Mouse (Mus musculus) spleen, postnatal 4 days (tissue): Measurements from ENCODE around the gene Ptprk.

Experiments used
- DNase-seq, 2 experiments: peaks; one replicate each; pipeline ENCODE4 v3.0.0; 2022; ENCODE audit warnings: low spot score in 2 of 2

Gene Ptprk

GRCm38 (mm10) chr10:28278757-28279156 is 204.1 kb downstream of the Ptprk start:
- no peak for DNase-seq

DNA sequence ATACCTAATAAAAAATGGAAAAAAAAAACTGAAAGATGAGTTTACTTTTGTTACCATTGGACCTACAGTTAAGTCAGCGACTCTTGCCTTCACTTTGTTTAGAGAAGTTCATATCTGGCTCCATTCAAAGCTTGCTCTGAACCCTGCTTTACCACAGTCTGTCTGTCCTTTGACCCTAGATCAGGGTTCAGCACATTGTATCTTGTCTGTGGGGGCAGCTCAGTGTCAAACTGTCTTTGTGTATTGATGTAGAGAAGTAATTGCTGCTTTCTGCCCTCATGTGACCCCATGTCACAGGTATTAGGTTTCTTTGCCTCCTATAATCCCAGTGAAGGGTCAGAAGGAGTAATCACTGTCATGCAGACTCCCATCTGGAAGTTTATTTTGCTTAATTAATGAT is 222.9 kb downstream of the Ptprk start:
- DNase-seq = no peak

DNA sequence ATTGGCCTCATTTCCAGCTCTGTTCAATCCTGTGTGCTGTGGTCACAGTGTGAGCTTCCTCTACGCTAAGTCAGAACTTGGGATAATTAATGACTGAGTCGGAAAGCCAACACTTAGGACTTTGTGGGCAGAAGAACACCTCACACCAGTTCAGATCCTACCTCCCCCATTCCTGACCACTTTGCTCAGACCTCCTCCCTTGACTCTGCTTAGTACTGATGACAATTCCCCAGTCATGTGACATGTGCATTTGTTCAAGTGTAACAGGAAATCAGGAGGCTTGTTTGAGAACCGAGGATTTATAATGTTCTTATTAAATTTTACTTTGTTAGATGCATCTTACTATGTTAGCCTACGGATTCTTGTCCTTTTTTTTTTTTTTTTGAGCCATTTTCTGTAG is 224.6 kb downstream of the Ptprk start:
- DNase-seq = no peak

DNA sequence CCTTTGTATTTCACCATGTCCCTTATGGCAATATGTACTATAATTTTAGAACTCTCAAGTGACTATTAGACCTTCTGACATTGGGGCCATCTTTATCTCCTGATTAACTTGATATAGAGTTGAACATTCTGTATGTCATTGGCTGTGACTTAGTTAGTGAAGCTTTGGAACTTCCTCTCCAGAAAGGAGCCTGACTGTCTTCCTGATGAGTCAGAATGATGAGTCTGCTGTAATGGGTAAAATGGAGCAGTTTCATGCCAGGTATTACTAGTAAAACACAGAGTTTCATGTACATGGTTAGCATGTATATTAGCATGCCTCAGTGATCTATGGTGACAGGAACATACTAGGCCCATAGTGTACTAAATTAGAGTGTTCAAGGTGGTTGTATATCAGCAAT is 229.2 kb downstream of the Ptprk start:
- no peak for DNase-seq

GRCm38 (mm10) chr10:28304292-28304875 is 229.8 kb downstream of the Ptprk start:
- no peak for DNase-seq

- no peak for DNase-seq
These were observed 231.9 kb downstream of the Ptprk start for GRCm38 (mm10) chr10:28306451-28307086.

DNA sequence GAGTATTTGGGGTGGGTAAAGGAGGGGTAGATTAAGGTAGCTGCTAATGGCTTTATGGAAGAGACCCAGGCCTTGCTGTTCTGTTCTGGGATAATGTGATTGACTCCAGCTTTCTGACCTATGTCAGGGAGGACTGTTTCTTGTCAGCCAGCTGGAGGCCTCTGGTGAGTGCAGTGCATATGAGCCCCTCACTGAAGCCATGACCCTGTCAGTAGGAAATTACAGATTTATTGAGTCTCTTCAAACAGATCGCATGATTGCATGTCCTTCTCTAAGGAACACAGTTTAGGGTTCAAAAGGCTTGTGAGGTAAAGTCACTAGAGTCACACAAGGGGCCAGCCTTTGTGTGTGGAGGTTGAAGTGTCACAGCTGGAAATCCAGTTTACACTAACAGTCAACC is 236.7 kb downstream of the Ptprk start:
- DNase-seq = no peak

- DNase-seq = no peak
These were observed 248.4 kb downstream of the Ptprk start for GRCm38 (mm10) chr10:28322995-28323394.

GRCm38 (mm10) chr10:28335232-28335631 is 260.6 kb downstream of the Ptprk start:
- no peak for DNase-seq

GRCm38 (mm10) chr10:28338536-28338935 is 263.9 kb downstream of the Ptprk start:
- no peak for DNase-seq

- DNase-seq = no peak
These were observed 270.6 kb downstream of the Ptprk start for GRCm38 (mm10) chr10:28345196-28345681.

DNA sequence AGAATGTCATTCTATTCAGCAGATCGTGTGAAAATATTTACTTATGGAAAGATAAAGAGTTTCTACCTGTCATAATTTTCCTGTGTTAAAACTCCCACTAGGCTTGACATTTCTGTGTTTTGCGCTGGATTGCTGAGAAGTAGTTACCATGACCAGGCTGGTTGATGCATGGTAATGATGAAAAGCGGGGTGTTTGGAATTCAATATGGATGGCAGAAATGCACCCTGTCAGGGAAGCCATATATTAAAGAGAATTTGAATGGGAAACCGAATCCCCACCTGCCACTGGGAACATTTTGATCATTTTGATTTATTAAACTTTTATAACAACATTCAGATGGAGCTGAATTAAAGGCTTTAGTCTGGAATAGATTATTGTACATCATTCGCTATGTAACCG is 290.7 kb downstream of the Ptprk start:
- no peak for DNase-seq

GRCm38 (mm10) chr10:28366065-28366677 is 291.6 kb downstream of the Ptprk start:
- no peak for DNase-seq

DNA sequence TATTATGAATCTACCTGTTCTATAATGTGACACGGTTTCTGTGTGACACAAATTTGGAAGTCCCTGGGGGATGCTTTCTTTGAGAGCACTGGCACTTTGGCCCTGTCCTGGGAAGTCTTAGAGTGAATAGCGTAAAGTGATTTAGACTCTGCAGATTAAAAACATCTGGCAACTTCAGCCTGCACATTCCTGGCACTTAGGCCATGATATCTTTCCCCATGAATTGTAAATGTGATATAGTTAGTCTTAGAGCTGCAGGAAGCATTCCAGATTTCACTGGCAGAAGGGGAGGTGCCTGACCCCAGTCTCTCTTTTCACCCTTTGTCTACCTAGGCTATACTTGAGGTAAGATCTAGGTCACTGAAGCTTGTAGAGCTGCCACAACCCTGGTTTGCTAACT is 295.2 kb downstream of the Ptprk start:
- no peak for DNase-seq

GRCm38 (mm10) chr10:28374874-28375273 is 300.3 kb downstream of the Ptprk start:
- no peak for DNase-seq

GRCm38 (mm10) chr10:28379752-28380488 is 305.3 kb downstream of the Ptprk start:
- no peak for DNase-seq

GRCm38 (mm10) chr10:28387563-28388222 is 313.1 kb downstream of the Ptprk start:
- no peak for DNase-seq

GRCm38 (mm10) chr10:28391168-28391567 is 316.5 kb downstream of the Ptprk start:
- no peak for DNase-seq

DNA sequence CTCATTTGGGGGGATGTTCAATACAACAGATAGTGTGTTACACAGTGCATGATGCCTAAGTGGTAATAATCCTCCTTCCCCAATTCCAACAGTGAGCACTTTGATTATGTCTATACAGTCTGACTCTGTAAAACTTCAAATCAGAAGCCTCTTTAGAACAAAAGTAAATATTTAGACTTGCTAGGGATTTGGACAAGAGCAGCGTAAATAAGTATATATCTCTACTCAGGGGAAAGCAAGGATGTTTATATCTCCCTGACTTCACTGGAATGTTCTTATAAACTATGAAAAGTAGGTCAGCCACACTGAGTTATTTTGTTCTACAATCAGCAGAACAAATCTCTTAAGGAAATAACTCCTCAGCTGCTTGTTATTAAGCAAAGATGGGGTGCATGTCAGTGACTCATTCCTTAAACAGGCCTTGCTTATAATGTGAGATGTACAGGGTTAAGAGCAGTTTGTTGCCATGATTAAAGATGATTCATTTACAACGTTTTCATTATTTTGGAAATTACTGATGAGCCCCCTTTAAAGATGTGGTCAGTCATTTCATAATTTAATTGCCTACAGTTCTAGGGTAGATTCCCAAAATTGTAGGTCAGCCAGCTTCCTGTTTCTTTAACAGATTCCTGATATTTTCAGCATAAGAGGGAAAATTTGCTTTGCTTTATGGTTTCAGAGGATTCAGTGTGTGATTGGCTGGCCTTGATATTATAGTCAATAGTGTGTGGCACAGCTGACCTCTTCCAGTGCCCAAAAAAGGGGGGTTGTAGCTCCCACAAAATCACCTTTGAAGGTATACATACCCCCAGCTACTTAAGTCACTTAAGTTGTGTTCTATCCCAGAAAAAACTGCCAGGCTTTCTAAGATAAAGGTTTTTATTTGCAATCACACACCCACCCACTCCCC is 321.2 kb downstream of the Ptprk start:
- DNase-seq = no peak

DNA sequence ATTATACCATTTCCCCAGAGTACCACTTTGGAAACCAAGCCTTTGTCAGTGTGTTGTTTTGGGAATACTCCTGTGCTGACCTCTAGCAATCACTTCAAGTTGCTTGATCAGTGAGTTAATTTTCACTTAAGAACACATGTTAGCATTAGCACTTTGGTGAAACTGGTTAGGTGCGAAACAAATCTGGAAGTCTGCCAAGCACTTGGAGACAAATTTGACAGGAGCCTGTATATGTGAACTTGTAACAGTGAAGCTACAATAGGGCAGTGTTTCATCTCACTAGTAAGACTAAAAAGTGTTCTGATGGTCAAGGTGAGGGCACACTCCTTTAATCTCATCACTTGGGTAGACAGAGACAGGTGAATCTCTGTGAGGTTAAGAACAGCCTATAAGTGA is 321.9 kb downstream of the Ptprk start:
- DNase-seq = no peak

DNA sequence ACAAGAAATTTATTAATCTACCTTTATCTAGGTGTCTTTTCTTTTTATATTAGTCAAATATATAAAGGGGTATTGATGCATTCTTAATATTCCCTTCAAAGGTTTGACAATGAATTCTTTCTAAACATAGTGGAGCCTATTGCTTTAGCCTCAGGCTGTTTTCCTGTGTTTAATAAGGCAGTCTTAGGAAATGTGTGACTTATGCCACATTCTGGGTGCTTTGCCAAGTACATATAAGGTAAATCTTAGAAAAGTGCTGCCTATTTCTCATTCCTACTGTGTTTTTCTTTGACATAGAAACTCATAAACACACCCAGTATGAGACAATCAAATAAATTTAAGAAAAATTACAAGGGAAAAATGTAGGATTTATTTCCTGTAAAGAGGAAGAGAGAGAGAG is 327.2 kb downstream of the Ptprk start:
- no peak for DNase-seq
